Mouse (Mus musculus) lung, postnatal 0 days (tissue): Measurements from ENCODE around the gene Naa80. TPM values are rescaled to one million over a fixed set of nuclear protein-coding genes. Genes with fewer than 3 reads are reported as not detected.
"Not testable (repeated sequence)": the region's sequence is repeated elsewhere in the genome, so short reads cannot be mapped to it uniquely, and the experiment has no call there.

Source experiments
- ATAC-seq: fragments of 200-750 bp; cut with Nextera tagmentation; 2 replicates; pipeline ENCODE4 v1.8.0; 2017; ENCODE audit warnings: moderate library complexity
- DNase-seq: peaks from one replicate; pipeline ENCODE4 v3.0.0-alpha.2; 2016; ENCODE audit warnings: low spot score
- H3K27ac ChIP-seq: fragments of 300-500 bp; sonication (generic); 2 replicates; pipeline ENCODE4 v1.5.1; 2014; ENCODE audit warnings: antibody characterized with exemption, mild to moderate bottlenecking, low read length, mixed read lengths
- H3K27me3 ChIP-seq: fragments of 300-500 bp; sonication (generic); replicated peaks from 2 replicates; pipeline ENCODE4 v1.6.1; 2014; ENCODE audit warnings: low read length, mixed read lengths; ENCODE audit not compliant: insufficient read depth
- H3K36me3 ChIP-seq: fragments of 300-500 bp; sonication (generic); 2 replicates; pipeline ENCODE4 v1.6.1; 2014; ENCODE audit warnings: low read length, mixed read lengths; ENCODE audit not compliant: insufficient read depth
- H3K4me1 ChIP-seq: fragments of 300-500 bp; sonication (generic); 2 replicates; pipeline ENCODE4 v1.6.1; 2014; ENCODE audit warnings: antibody characterized with exemption, low read depth, low read length, mixed read lengths; ENCODE audit not compliant: insufficient read depth
- H3K4me2 ChIP-seq: fragments of 300-500 bp; sonication (generic); replicated peaks from 2 replicates; pipeline ENCODE4 v1.6.1; 2014; ENCODE audit warnings: low read depth, mild to moderate bottlenecking, low read length, moderate library complexity, mixed read lengths
- H3K4me3 ChIP-seq: fragments of 300-500 bp; sonication (generic); 2 replicates; pipeline ENCODE4 v1.5.1; 2014; ENCODE audit warnings: low read depth, low read length
- H3K9ac ChIP-seq: fragments of 300-500 bp; sonication (generic); replicated peaks from 2 replicates; pipeline ENCODE4 v1.6.1; 2014; ENCODE audit warnings: low read depth, mild to moderate bottlenecking
- H3K9me3 ChIP-seq: fragments of 300-500 bp; sonication (generic); 2 replicates; pipeline ENCODE4 v1.6.1; 2016; ENCODE audit warnings: low read length, mixed read lengths
- CTCF ChIP-seq: IDR thresholded peaks from 2 replicates; pipeline ENCODE4 v1.5.1; 2016; ENCODE audit warnings: antibody characterized with exemption, mild to moderate bottlenecking
- EP300 ChIP-seq: IDR thresholded peaks from 2 replicates; pipeline ENCODE4 v1.6.1; 2016; ENCODE audit warnings: antibody characterized with exemption, mild to moderate bottlenecking, control low read depth
- WGBS: fragments of 180-500 bp; shearing (Covaris S2); extraction: QIAGEN DNeasy Blood & Tissue Kit; methylation state at CpG from one replicate; pipeline ENCODE4 v1.1.7; 2014; 5-methylcytosine and 5-hydroxymethylcytosine counted together
- polyA plus RNA-seq: library from polyadenylated mRNA; unstranded; fragments of >200 nt; fragmentation: Nextera tagmentation; extraction: Ambion mirVana; gene quantifications from 2 replicates; pipeline ENCODE4 v1.2.1, GENCODE M21; 2015

The Naa80 gene
- polyA plus RNA-seq, 1 experiment from 2014 or later: 22.0 TPM

- H3K9me3 ChIP-seq, H3K27ac ChIP-seq, H3K4me2 ChIP-seq, H3K36me3 ChIP-seq, H3K27me3 ChIP-seq, ATAC-seq, H3K4me3 ChIP-seq, H3K9ac ChIP-seq, DNase-seq: not testable (repeated sequence)
- TF ChIP-seq CTCF: peak; percentile 25; the same call in 1 of the 2 replicates
- peaks cover 12% of the 10 kb centered on the region; the same call in 1 of the 2 replicates for H3K4me1 ChIP-seq
- 79% methylated on average over 6 of the region's 6 CpGs for WGBS
Observed at GRCm38 (mm10) chr9:107573774-107574173, 4.9 kb upstream of the Naa80 start.

GRCm38 (mm10) chr9:107575579-107576356, 2.9 kb upstream of the Naa80 start:
- peak; percentile 59 for DNase-seq
- WGBS: 58% methylated on average over 14 of the region's 14 CpGs
- H3K36me3 ChIP-seq: peaks cover 8% of the 10 kb centered on the region; the same call in 1 of the 2 replicates
- no peak overlapping the region for H3K9ac ChIP-seq
- TF ChIP-seq EP300 (0 out of 2 replicates have a peak, but pooled peaks have one; percentile 20), CTCF (no peak)
- H3K27me3 ChIP-seq: no peaks in the 10 kb centered on the region
- peak overlapping the region; percentile 38 for H3K27ac ChIP-seq
- no peak for ATAC-seq
- H3K4me2 ChIP-seq: no peak overlapping the region
- H3K4me1 ChIP-seq: peaks cover 6% of the 10 kb centered on the region; the same call in 1 of the 2 replicates
- no peak overlapping the region for H3K4me3 ChIP-seq
- no peaks in the 10 kb centered on the region for H3K9me3 ChIP-seq

GRCm38 (mm10) chr9:107576357-107577107, 2.2 kb upstream of the Naa80 start, which contains the start of gene Hyal1:
Hyal1 (plus strand) TSS chr9:107576927.
- peaks cover 6% of the 10 kb centered on the region; the same call in 1 of the 2 replicates for H3K4me1 ChIP-seq
- no peak within 1 kb of the TSS for H3K9ac ChIP-seq
- DNase-seq (peak; percentile 95), ATAC-seq (peak; percentile 75)
- no peak for TF ChIP-seq CTCF
- no peak for TF ChIP-seq EP300
- peak within 1 kb of the TSS; percentile 28 for H3K4me3 ChIP-seq
- 6% methylated on average over 16 of the region's 16 CpGs for WGBS
- H3K4me2 ChIP-seq: peak within 1 kb of the TSS; percentile 50
- H3K36me3 ChIP-seq: peaks cover 8% of the 10 kb centered on the region; the same call in 1 of the 2 replicates
- H3K27me3 ChIP-seq: no peaks in the 10 kb centered on the region
- peak within 1 kb of the TSS; percentile 38 for H3K27ac ChIP-seq
- H3K9me3 ChIP-seq: no peaks in the 10 kb centered on the region

- Histone ChIP-seq H3K4me1 (peaks cover 6% of the 10 kb centered on the region), H3K27ac (no peak overlapping the region), H3K27me3 (no peaks in the 10 kb centered on the region), H3K36me3 (no peaks in the 10 kb centered on the region), H3K4me3 (no peak overlapping the region), H3K9me3 (no peaks in the 10 kb centered on the region), H3K4me2 (no peak overlapping the region), H3K9ac (no peak overlapping the region)
- DNase-seq: no peak
- ATAC-seq: no peak
- WGBS: 90% methylated on average over 10 of the region's 10 CpGs
- TF ChIP-seq EP300 (no peak), CTCF (no peak)
Observed at GRCm38 (mm10) chr9:107577871-107578270, 816 bp upstream of the Naa80 start.

- no peak overlapping the region for H3K4me3 ChIP-seq
- no peaks in the 10 kb centered on the region for H3K27me3 ChIP-seq
- no peaks in the 10 kb centered on the region for H3K36me3 ChIP-seq
- no peak overlapping the region for H3K9ac ChIP-seq
- DNase-seq (peak; percentile 19), ATAC-seq (no peak)
- no peaks in the 10 kb centered on the region for H3K9me3 ChIP-seq
- TF ChIP-seq CTCF (no peak), EP300 (no peak)
- H3K4me1 ChIP-seq: peaks cover 6% of the 10 kb centered on the region
- WGBS: 94% methylated on average over 14 of the region's 14 CpGs
- no peak overlapping the region for H3K4me2 ChIP-seq
- no peak overlapping the region; the same call in 1 of the 2 replicates for H3K27ac ChIP-seq
Observed at GRCm38 (mm10) chr9:107579023-107579900, 575 bp downstream of the Naa80 start.
